Mouse (Mus musculus): ENCODE data around the gene Agrn. TPM values are rescaled to one million over a fixed set of nuclear protein-coding genes. Genes with fewer than 3 reads are reported as not detected.

The Agrn gene
- polyA plus RNA-seq, 1 experiment from 2014 or later: 70.1 TPM

DNA sequence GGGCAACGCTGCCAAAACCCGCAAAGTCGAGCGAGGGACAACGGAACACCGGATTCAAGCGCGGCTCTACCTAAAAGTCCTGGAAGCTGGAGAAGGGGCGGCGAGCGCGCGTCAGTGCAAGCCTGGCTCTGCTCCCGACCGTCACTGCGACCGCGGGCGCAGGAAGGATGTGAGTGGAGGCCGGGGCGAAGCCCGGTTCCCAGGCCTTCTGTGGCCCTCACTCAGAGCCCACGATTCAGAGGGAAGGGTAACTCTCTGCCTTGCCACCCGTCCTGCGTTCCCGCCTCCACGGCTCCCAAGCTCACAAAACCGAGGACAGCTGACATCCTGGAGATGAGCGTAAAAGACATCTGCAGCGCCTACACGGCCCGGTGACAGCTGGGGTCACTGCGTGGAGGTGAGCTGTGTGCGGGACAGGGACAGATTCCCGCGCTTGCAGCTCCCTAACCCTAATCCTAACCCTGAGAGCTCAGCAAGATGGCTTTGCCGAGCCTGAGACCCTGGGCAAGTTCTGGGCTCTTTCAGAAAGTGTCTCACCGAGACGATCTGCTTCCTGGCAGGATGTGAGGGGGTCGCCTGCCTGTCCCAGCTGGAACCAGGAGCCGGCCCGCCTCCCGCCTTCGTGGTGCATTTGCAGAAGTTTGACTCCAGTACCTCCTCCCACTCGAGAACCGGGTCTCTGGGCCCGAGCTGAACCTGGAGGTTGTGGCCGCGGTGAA is 6.3 kb upstream of the Agrn start:
- H3K4me2 ChIP-seq (replicated peaks; ENCODE audit: low read depth, low read length): peak overlapping the region; percentile 90
- H3K9me3 ChIP-seq (ENCODE audit: low read length): no peaks in the 10 kb centered on the region
- peak overlapping the region; percentile 58 for H3K4me3 ChIP-seq (ENCODE audit: low read depth, low read length)
- WGBS: under 1% methylated on average over 43 of the region's 49 CpGs
- H3K27me3 ChIP-seq (replicated peaks; ENCODE audit: insufficient read depth, low read length): 0 out of 2 replicates have a peak, but pooled peaks cover 9% of the 10 kb centered on the region
- no peaks in the 10 kb centered on the region for H3K4me1 ChIP-seq (ENCODE audit: insufficient read depth, low read depth, low read length)
- ATAC-seq (peak; percentile 52), DNase-seq (ENCODE audit: low spot score) (peak; percentile 48)
- no peak for TF ChIP-seq EP300 (IDR thresholded peaks at IDR 0.05)
- TF ChIP-seq CTCF (IDR thresholded peaks at IDR 0.05): no peak
- H3K36me3 ChIP-seq (ENCODE audit: insufficient read depth, low read length): no peaks in the 10 kb centered on the region
- H3K27ac ChIP-seq (ENCODE audit: low read length): peak overlapping the region; percentile 80
- peak overlapping the region; percentile 56 for H3K9ac ChIP-seq (replicated peaks; ENCODE audit: low read depth)

DNA sequence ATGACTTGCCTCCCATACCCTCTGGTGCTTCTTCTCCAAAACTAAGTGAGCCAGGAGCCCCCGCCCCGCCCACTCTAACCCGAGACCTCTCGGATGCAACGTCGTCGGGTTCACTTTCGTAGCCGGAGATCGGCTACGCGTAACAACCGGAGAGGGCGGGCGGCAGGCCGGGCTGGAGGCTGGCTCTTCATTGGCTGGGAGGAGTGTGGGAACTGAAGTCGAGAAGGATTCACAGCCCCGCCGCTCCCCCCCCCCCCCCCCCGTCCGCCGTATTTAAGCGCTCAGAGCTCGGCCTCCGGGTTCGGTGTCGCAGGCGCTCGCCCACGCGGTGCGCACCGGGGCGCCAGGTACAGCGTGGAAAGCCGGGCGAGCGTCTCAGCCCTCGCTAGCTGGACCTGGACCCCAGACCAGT is 5.7 kb upstream of the Agrn start, which contains the start of gene AW011738:
TSS of gene AW011738 (plus strand) at position 304 of the 412 bp plus-strand sequence.
- no peaks in the 10 kb centered on the region for H3K4me1 ChIP-seq (ENCODE audit: insufficient read depth, low read depth, low read length)
- peak within 1 kb of the TSS; percentile 56 for H3K9ac ChIP-seq (replicated peaks; ENCODE audit: low read depth)
- H3K9me3 ChIP-seq (ENCODE audit: low read length): no peaks in the 10 kb centered on the region
- TF ChIP-seq CTCF (IDR thresholded peaks at IDR 0.05): no peak
- DNase-seq (ENCODE audit: low spot score) (peak; percentile 88), ATAC-seq (peak; percentile 87)
- no peaks in the 10 kb centered on the region for H3K36me3 ChIP-seq (ENCODE audit: insufficient read depth, low read length)
- peak within 1 kb of the TSS; percentile 58 for H3K4me3 ChIP-seq (ENCODE audit: low read depth, low read length)
- H3K4me2 ChIP-seq (replicated peaks; ENCODE audit: low read depth, low read length): peak within 1 kb of the TSS; percentile 90
- 0 out of 2 replicates have a peak, but pooled peaks cover 9% of the 10 kb centered on the region for H3K27me3 ChIP-seq (replicated peaks; ENCODE audit: insufficient read depth, low read length)
- peak within 1 kb of the TSS; percentile 80 for H3K27ac ChIP-seq (ENCODE audit: low read length)
- 1% methylated on average over 24 of the region's 39 CpGs for WGBS

DNA sequence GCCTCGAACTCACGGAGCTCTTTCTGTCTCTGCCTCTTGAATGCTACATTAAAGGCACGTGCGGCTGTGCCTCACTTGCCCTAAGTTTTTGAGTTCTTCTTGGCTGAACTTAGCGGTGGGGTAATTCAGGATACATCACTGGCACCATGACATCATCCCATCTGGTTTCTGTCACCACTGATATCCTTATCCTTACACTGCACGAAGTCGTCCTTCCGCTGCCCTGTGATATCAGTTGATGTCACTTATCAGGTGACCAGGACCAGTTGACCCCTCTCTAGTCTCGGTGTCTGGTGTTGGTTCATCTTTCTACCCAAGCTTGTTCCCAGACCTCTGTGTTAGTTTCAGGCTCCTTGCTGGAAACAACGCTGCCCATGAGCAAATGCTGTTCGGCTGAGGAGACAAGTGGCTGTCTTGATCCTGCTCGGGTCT is 5.2 kb upstream of the Agrn start:
- Histone ChIP-seq H3K27me3 (replicated peaks; ENCODE audit: insufficient read depth, low read length) (0 out of 2 replicates have a peak, but pooled peaks cover 9% of the 10 kb centered on the region), H3K27ac (ENCODE audit: low read length) (0 out of 2 replicates have a peak overlapping the region, but pooled peaks have one; percentile 80), H3K4me3 (ENCODE audit: low read depth, low read length) (peak overlapping the region; percentile 58), H3K4me1 (ENCODE audit: insufficient read depth, low read depth, low read length) (no peaks in the 10 kb centered on the region), H3K4me2 (replicated peaks; ENCODE audit: low read depth, low read length) (peak overlapping the region; percentile 90), H3K9ac (replicated peaks; ENCODE audit: low read depth) (0 out of 2 replicates have a peak overlapping the region, but pooled peaks have one; percentile 56), H3K9me3 (ENCODE audit: low read length) (no peaks in the 10 kb centered on the region), H3K36me3 (ENCODE audit: insufficient read depth, low read length) (no peaks in the 10 kb centered on the region)
- TF ChIP-seq CTCF (IDR thresholded peaks at IDR 0.05): no peak
- TF ChIP-seq EP300 (IDR thresholded peaks at IDR 0.05): no peak
- DNase-seq (ENCODE audit: low spot score) (no peak), ATAC-seq (no peak)
- 37% methylated on average over 12 of the region's 12 CpGs for WGBS

DNA sequence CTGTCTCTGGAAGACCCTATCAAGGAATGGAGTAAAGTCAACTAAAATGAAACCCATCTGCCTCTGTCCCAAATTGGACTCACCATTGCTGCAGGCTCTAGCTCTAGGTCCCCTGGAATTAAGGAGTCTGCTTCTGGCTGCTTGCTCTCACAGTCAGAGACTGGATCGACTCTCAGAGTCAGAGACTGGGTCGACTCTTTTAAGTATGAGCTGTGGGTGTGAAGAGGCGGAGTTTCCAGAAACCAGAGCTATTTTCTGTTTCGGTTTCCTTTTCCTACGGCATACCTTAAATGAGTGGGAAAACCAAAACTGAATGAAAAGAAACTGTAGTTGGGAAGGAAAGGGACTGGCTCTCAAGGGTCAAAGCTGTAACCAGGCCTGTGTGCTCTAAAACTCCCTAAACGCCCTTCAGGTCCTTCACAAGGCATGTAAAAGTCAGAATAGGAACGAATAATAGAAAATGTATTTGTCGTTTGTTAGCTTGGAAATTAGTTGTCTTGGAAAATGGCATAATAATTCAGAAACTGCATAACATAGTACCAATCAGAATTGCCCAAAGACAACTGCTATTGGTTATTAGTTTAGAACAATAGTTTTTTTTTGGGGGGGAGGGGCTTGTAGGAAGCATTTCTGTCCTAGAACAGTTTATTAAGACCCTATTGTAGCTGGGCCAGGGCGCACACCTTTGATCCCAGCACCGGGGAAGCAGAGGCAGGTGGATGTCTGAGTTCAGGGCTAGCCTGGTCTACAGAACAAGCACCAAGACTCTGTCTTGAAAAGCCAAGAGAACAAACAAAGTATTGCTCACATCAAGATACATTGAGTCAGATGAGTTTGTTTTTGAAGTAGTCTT is 3.6 kb upstream of the Agrn start, which contains the start of gene Isg15:
TSS of gene Isg15 (minus strand) at position 196 of the 853 bp plus-strand sequence.
- Histone ChIP-seq H3K9me3 (ENCODE audit: low read length) (no peaks in the 10 kb centered on the region), H3K4me2 (replicated peaks; ENCODE audit: low read depth, low read length) (peak within 1 kb of the TSS; percentile 42), H3K4me1 (ENCODE audit: insufficient read depth, low read depth, low read length) (no peaks in the 10 kb centered on the region), H3K4me3 (ENCODE audit: low read depth, low read length) (peak within 1 kb of the TSS; percentile 21), H3K36me3 (ENCODE audit: insufficient read depth, low read length) (no peaks in the 10 kb centered on the region), H3K9ac (replicated peaks; ENCODE audit: low read depth) (no peak within 1 kb of the TSS; the same call in 1 of the 2 replicates), H3K27me3 (replicated peaks; ENCODE audit: insufficient read depth, low read length) (0 out of 2 replicates have a peak, but pooled peaks cover 9% of the 10 kb centered on the region), H3K27ac (ENCODE audit: low read length) (peak within 1 kb of the TSS; percentile 32; the same call in 1 of the 2 replicates)
- 0 out of 2 replicates have a peak, but pooled peaks have one; percentile 22 for TF ChIP-seq EP300 (IDR thresholded peaks at IDR 0.05)
- no peak for TF ChIP-seq CTCF (IDR thresholded peaks at IDR 0.05)
- 46% methylated on average over 10 of the region's 10 CpGs for WGBS
- no peak for ATAC-seq
- peak; percentile 85 for DNase-seq (ENCODE audit: low spot score)

DNA sequence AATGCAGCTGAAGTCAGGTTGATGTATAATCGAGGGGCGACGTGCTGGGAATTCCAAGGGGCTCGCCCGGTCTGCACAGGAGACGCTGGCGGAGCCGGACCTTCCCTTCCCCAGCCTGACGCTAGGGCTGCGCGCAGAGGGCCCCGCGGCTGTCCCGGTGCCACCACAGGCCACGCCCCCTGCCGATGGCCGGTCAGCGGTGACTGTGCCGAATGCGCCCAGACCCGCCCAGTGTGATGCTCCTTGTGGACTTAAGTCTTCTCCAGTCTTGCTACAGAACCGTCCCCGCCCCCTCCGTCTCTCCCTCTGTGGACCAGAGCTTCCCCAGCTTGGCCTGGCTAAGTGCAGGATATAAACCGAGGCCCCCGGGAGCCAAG is 529 bp upstream of the Agrn start:
- peak; percentile 92 for ATAC-seq
- under 1% methylated on average over 21 of the region's 26 CpGs for WGBS
- H3K4me3 ChIP-seq (ENCODE audit: low read depth, low read length): peak overlapping the region; percentile 93

More for the DNA sequence above, 529 bp upstream of the Agrn start:
- H3K4me2 ChIP-seq (replicated peaks; ENCODE audit: low read depth, low read length): peak overlapping the region; percentile 66
- H3K9me3 ChIP-seq (ENCODE audit: low read length): no peaks in the 10 kb centered on the region
- peak overlapping the region; percentile 95 for H3K27ac ChIP-seq (ENCODE audit: low read length)
- TF ChIP-seq CTCF (IDR thresholded peaks at IDR 0.05) (peak; percentile 68), EP300 (IDR thresholded peaks at IDR 0.05) (no peak)
- no peaks in the 10 kb centered on the region for H3K27me3 ChIP-seq (replicated peaks; ENCODE audit: insufficient read depth, low read length)
- H3K36me3 ChIP-seq (ENCODE audit: insufficient read depth, low read length): no peaks in the 10 kb centered on the region
- peaks cover 9% of the 10 kb centered on the region for H3K4me1 ChIP-seq (ENCODE audit: insufficient read depth, low read depth, low read length)
- DNase-seq (ENCODE audit: low spot score): peak; percentile 98
- 0 out of 2 replicates have a peak overlapping the region, but pooled peaks have one; percentile 32 for H3K9ac ChIP-seq (replicated peaks; ENCODE audit: low read depth)
